In genomic region chr5:120898726-120899125, GRCm38 (mm10) we compare ENCODE assay signal across 23 mouse cellular contexts. TPM values are rescaled to one million over a fixed set of nuclear protein-coding genes. Genes with fewer than 3 reads are reported as not detected.
"Had no signal": no experiment of that assay in that cellular context is flagged by ENCODE, and none has a peak within 500 bp of the region (broad histone marks: within the 10 kb centered on the region; RNA-seq: fewer than 3 reads in every experiment).

No protein-coding gene starts in this region.

- H3K4me1 ChIP-seq: neural tube, embryonic 15.5 days; stomach, embryonic 15.5 days had no signal

- H3K4me3 ChIP-seq: neural tube, embryonic 15.5 days; stomach, embryonic 15.5 days had no signal

- H3K36me3 ChIP-seq: neural tube, embryonic 15.5 days; stomach, embryonic 15.5 days had no signal

- H3K27ac ChIP-seq: neural tube, embryonic 15.5 days; stomach, embryonic 15.5 days; stomach, postnatal 0 days had no signal

- H3K9me3 ChIP-seq: stomach, embryonic 15.5 days had no signal

- H3K4me2 ChIP-seq: neural tube, embryonic 15.5 days; stomach, embryonic 15.5 days had no signal

- DNase-seq: retina, postnatal 1 day; right cerebral cortex, adult 18-20 months; right cerebral cortex, postnatal 14 days; right cerebral cortex, postnatal 25 days; right cerebral cortex, postnatal 4 days; spleen, adult 18-20 months; thymus, adult 18-20 months; thymus, adult 2 months; thymus, postnatal 14 days; thymus, postnatal 25 days; thymus, postnatal 36 days; thymus, postnatal 4 days had no signal

- H3K9ac ChIP-seq: neural tube, embryonic 15.5 days; stomach, embryonic 15.5 days had no signal

- H3K27me3 ChIP-seq: neural tube, embryonic 15.5 days; stomach, embryonic 15.5 days had no signal

RNA-seq across cellular contexts. Expression of gene Oas1g, which starts 11.3 kb away (rescaled TPM):
- polyA plus RNA-seq: neural tube, embryonic 14.5 days; testis, adult 2 months had no signal

RNA-seq across cellular contexts. Expression of gene Oas1d, which starts 15.6 kb away (rescaled TPM):
- total RNA-seq: neutrophil, adult 5-6 weeks had no signal
- polyA plus RNA-seq: neural tube, embryonic 14.5 days; neural tube, embryonic 15.5 days; spleen, adult 2 months; stomach, embryonic 14.5 days; stomach, embryonic 15.5 days; stomach, embryonic 16.5 days; testis, adult 2 months; urinary bladder, adult 2 months had no signal

RNA-seq across cellular contexts. Expression of gene Oas1h, which starts 37.5 kb away (rescaled TPM):
- total RNA-seq: neutrophil, adult 5-6 weeks had no signal
- polyA plus RNA-seq: neural tube, embryonic 14.5 days; neural tube, embryonic 15.5 days; small intestine, adult 2 months; spleen, adult 2 months; stomach, embryonic 14.5 days; stomach, embryonic 15.5 days; stomach, embryonic 16.5 days; stomach, postnatal 0 days; testis, adult 2 months; urinary bladder, adult 2 months had no signal

RNA-seq across cellular contexts. Expression of gene Oas1f, which starts 51.6 kb away (rescaled TPM):
- total RNA-seq: neutrophil, adult 5-6 weeks had no signal
- polyA plus RNA-seq: neural tube, embryonic 14.5 days; neural tube, embryonic 15.5 days; spleen, adult 2 months; stomach, embryonic 15.5 days; stomach, embryonic 16.5 days; stomach, postnatal 0 days; testis, adult 2 months had no signal
